Mouse (Mus musculus): ENCODE data around the gene Gm37240.

- TF ChIP-seq ZC3H11A (IDR thresholded peaks at IDR 0.05; ENCODE audit: borderline replicate concordance, low read depth, low read length) (no peak), ZNF384 (IDR thresholded peaks at IDR 0.05; ENCODE audit: low read depth, low read length) (no peak), MAFK (IDR thresholded peaks at IDR 0.05; ENCODE audit: insufficient read depth, low read depth, low read length) (no peak), CHD2 (IDR thresholded peaks at IDR 0.05; ENCODE audit: low read depth, low read length) (no peak), HCFC1 (IDR thresholded peaks at IDR 0.05; ENCODE audit: borderline replicate concordance, insufficient read depth, low read length) (no peak)
Measured at GRCm38 (mm10) chr3:84827617-84828016, 1059.7 kb downstream of the Gm37240 start.

Measured in ES-E14 (cell line).